Mouse (Mus musculus): ENCODE results near the gene Galm.

DNA sequence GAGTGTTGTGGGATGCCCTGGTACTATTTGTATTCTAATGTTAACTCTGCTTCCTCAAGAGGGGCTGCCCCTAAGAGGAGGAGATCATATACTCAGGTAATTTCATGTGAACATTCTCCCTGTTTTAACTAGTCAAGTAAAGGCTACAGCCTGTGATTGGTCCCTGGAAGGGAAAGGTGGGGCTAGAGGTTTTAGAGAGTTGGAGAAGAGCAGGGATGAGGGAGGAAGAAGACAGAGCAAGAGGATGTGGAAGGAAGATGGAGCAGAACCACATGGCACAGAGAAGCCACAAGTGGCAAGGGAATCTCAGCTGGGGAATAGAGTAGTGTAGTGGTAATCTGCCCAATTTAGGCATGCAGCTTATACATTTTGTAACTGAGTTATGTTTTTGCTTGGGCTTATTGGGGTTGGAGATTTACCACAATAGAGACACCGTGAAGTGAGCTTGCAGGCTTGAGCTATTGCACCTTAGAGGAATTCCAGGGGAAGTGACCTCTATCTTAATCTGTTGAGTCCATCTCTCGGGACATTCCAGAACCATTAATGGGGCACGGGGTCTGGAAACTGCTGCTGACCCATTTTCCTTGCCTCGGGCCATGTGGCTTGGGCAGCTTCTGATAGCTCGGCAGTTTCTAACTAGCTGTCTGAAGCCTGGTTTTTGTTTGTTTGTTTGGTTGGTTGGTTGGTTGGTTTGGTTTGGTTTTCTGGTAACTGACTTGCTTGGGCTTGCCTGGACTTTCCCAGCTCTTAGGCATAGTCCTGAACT is 2.1 kb upstream of the Galm start:
- no peak for TF ChIP-seq CTCF (IDR thresholded peaks at IDR 0.05; ENCODE audit: low read depth)
- no peak for TF ChIP-seq EP300 (IDR thresholded peaks at IDR 0.05; ENCODE audit: low read depth)

All from heart, postnatal 0 days (tissue).